Mouse (Mus musculus): ENCODE measurements around the gene Cers3.

Gene Cers3

DNA sequence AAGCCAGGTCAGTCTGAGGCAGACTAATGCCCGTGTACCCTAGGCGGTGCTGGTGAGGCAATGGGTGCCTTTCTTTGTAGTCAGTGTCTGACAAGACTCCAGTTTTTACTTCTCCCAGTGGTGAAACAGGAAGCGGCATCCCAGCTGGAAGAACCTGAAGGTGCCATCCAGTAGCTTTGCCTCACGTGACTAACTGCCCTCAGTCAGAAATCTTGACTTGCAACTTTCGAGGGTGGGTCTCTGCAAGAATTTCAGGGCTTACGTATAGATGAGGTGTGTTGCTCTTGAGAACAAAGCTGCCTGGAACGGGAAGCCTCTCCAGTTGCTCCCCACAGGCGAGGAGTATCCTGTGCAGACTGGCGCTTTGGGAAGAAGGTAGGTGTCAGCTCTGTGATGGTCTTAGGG lies at the start of gene Cers3:
Cers3 (plus strand) TSS at position 128 of the 405 bp plus-strand sequence.
- peak in 1 of 2 experiments; percentile 29 for DNase-seq

DNA sequence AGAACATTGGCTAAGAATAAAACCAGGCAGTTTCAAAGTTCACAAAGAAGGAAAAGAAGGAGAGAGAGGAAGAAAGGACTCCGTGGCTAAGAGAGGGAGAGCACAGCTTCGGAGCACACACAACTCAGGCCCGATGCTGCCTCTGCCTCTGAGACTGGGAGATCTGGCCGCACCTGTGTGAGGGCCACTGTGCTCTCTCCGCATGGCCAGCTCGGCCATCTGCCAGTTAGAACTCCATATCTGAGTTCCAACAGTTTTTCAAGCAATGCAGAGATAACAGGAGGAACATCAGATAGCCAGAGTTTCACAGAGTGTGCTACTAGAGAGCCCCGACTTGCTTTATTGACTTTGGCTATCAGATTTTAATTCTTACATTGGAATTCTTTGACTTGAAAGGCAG lies 48.8 kb upstream of the Cers3 start:
- no peak for DNase-seq

DNA sequence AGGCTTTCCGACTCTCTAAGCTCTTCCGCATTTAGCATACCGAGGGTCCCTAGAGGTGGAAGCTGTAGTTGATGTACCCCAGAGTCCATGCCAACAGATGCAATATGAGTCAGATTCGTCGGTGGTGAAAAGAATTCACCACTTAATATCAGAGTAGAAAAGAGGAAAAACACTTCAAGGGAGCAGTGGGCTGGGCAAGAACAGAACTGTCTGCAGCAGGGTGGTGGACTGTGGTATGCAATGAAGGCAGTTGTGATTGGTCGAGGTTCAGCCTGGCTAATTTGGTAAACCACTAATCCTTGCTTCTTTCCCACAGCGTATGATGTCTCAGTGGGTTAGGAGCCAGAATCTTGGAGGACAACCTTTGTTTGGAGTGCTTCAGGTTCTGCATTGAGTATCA lies 40.6 kb upstream of the Cers3 start:
- DNase-seq, result no peak

DNA sequence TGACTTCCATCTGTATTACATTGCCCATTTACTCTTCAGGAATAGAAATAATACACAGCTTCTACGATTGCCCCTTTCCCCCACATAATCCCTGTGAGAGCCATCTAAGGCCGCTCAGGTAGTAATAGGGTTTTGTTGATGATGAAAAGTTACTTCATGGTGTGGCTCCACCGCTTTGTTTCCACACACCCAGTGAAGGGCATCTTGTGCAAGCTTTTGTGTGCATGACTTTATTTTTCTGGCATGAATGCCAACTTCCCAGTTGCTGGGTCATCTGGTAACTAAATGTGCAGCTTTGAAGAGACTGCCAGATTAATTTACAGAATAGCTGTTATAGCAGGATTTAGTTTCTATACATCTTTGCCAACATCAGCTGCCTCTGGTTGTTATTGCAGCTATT lies 38.7 kb upstream of the Cers3 start:
- peak in 1 of 2 experiments; percentile 23 for DNase-seq

DNA sequence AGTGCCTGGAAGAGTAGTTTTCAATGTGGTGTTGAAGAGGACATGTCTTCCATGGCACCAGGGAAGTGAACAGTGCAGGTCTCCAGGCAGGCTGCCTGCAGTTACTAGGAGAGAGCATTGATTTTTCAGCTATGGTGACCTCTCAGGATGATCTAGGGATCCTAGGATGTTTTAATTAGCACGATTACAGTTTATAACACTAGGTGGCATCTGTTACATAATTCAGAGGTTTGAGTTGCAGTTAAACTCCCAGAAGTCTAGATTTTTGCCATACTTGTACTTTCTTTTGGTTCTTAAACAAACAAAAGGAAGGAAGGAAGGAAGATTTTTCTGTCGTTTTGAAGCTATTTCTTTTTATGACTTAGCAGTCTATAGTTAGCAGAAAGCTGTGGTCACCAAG lies 32.1 kb upstream of the Cers3 start:
- DNase-seq, result no peak

DNA sequence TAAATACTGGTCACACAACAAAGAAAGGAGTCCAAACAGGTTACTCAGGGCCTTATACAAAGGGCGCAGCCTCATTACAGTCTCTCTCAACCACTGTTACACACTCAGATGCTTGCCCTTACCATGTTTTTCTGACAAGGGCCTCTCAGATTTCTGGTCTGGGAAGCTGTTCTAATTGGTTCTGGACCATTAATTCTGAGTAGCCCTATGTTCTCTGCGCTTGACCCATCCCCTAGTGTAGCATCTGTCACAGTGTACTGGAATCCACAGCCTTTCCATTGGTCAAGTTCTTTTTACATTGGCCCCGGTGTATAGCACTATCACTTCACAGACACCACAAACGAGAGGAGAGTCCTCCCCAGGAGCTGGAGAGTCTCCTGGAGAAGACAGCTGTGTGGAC lies 18.8 kb upstream of the Cers3 start:
- no peak for DNase-seq

DNA sequence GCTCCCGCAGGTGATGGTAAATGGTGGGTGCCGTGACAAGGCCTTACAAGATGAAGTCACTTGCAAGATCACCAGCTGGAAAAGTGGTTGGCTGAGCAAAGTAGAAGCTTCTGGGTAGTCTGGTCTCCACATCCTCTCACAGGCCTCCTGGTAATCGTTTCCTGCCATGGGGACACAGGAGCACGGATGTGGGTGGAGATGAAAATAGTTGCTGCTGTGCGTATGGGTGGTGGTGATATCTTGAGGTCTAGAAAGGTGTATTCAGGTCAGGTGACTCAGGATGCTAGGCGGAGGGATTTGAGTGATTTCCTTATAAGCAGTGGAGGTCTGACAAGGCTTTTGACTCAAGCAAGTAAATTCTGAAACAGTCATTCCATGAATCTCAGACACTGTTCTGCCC lies 18.4 kb upstream of the Cers3 start:
- DNase-seq, result no peak

DNA sequence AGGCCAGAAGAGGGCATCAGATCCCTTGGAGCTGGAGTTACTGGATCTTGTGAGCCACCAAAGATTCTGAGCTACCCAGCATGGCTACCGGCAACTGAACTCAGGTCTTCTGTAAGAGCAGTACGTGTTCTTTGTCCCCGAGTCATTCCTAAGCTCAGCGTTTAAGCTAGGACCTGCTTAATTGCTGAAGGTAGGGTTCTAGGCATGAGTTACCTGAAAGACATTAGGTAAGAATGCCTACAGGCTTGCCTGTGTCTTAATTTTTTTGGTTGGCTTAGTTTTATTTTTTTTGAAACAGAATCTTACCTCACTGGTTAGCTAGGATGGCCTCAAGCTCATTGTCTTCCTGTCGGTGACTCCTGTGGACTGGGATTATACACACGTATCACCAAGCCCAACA lies 15.2 kb upstream of the Cers3 start:
- DNase-seq, result no peak

DNA sequence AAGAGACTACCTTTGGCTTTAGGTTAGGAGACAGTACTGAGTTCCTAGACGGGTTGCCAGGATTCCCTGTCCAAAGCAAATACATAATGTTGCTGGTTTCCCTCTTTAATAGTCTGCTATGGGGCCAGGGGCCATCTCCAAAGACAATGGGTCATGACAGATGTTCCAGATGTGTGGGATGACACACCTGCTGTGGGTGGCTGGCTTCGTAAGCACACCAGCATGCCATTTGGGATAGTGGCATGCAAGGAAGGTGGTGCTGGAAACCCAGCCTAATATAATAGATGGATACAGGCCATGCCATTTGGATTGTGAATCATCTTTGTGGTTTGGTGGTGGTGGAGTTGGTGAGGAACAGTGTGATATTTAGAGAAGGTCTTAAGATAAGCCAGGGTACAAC lies 14.1 kb upstream of the Cers3 start:
- DNase-seq, result no peak

DNA sequence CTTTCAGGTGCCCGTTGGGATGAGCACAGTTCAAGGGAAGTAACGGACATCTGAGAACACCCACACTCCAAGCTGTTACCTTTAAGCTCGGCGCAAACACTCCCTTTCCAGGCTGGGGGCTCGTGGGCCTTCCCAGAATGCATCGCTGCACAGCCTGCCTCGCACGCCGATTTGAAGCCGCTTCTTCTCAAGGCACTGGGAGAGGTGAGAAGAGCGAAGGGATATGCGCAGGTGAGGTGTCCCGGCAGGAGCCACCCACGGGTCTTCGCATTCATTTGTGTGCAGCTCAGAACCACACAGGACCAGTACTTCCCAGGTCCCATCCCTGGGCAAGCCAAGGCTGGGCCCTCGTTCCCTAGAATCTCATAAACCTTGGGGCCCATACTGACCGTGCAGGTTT lies 9.9 kb upstream of the Cers3 start:
- DNase-seq, result no peak

DNA sequence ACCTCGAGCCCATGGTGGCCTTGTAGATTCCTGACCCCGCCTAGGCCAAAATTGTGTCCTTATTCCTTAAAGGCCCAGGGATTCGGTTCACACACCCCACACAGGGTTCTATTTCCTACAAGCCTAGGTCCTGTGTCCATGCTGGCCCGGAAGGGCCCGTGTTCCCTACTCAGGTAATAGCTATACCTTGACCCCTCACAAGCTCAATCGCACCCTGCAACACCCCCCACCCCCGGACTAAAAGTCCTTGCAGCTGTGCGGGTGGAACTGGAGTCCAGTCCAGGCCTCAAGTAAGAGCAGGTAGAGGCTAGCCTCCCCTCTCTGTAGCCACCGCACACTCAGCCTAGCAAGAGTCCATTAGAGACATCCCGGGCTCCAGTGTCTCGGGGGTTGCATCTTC lies 9.4 kb upstream of the Cers3 start:
- no peak for DNase-seq

DNA sequence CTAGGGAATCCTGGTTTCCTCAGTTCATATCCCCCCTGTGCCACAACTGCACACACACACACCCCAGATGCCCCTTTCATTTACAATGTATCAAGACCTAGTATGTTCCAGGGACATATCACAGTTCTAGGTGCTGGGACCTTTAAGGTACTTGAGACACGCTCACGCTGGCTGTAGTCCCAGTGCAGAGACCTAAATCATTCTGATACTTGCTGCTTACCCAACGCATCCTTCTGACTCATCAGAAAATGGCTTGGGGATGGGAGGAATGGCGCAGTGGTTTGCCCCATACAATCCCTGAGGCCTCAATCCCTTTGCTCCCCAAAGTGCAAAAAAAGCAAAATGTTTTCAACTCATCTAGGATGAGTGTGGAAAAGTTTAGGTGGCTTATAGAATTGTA lies 8.8 kb upstream of the Cers3 start:
- no peak for DNase-seq

DNA sequence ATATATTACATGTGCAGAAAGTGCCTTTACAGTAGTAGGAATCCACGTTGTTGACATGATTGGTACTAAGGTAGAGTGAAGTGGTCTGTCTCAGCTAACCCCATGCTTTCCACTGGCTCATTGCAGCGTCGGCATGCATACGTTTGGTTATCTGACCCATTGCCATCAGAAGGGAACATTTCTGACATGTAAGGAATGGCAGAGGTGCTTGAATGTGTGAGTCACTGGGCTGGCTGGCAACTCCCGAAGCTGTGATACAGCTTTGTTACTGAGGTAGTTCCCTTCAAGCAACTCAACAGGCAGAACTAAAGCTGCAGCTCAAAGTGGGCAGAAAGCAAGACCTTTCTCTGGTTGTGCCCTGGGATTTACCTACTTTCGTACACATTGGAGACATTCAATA lies 8.3 kb upstream of the Cers3 start:
- peak in 1 of 2 experiments; percentile 45 for DNase-seq

DNA sequence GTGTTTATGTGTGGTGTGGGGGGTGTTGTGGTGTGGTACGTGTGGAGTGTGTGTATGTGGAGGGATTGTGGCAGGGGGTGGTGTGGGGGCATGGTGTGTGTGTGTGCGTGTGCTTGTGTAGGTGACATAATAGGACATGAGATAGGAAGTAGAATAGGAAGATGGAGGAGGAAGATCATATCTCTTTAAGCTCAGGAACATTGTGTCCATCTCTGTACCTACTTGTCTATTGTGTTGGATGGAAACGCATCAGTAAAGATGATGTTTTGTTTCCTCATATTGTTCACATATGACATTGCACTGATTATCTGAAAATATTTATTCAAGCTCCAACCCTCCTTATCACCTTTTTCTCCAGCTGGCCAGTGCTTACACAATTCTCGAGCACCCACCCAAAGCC lies 5.9 kb upstream of the Cers3 start:
- no peak for DNase-seq

DNA sequence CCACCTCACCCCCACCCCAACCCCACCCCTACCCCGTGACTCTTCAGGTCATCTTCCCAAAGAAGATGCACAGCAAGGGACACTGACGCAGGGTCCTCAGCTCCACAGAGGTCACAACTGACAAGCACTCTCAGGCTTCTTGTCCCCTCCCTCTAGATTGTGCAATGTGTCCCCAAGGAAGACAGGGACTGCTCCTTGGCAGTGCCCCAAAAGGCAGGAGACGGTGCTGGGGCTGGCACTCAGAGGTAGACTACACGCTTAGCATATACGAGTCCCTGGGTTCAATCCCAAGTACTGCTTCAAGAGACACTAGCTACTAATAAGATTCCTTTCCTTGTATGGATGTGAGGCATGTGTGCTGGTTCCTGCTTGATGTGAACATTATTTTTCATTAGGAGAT lies 2.3 kb upstream of the Cers3 start:
- no peak for DNase-seq

DNA sequence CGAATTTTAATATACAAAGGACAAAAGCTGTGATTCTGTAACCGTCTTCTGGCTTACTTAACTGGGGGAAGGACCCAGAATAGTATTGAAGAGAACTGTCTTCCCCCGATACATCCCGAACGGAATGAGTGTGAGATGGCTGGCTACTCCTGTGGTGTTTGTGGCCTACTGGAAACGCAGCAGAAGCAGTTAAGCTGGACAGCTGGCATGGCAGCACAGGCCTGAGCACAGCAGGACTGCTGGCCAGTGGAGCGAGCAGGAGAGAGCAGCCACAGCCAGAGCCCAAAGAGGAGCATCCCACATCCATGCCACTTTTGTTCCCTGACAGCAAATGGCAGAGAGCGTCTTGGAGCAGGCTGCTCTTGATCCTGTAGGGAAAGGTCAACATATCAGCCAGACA lies 1.9 kb upstream of the Cers3 start:
- DNase-seq, result no peak

DNA sequence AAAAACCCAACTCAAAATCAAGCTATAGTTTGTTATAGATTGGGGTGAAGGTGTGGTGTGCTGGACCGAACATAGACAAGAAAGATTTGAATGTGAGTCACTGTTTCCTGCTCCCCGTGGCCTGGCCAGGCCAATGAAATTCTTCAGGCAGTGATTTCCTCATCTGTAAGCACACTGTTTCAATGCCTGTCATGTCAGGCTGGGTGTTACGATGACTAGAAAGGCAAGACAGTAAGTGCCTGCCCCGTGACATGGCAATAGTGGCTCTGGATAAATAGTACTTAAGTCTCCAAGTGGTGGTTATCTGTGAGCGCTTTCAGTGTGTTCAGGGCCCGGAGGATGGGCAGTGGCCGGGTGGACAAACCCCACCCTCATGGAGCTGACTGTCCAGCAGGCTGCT lies 3.7 kb downstream of the Cers3 start:
- no peak for DNase-seq

DNA sequence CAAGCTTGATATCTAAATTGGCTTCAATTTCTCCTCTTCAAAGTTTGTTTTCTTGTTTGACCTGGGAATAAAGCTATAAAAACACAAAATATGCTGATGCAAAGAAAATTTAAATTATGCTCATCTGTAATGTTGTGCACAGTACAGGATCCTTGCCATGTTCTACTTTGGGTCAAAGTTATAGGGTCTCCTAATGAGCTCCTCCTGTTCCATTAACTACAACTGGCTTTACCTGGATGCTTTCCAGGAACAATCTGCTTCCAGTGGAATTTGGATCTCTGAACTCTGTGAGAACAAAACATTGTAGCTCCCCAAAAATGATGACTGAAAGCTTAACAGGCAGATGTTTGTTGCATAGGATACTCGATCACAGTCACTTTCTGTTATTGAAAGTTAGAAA lies 6.7 kb downstream of the Cers3 start:
- no peak for DNase-seq

DNA sequence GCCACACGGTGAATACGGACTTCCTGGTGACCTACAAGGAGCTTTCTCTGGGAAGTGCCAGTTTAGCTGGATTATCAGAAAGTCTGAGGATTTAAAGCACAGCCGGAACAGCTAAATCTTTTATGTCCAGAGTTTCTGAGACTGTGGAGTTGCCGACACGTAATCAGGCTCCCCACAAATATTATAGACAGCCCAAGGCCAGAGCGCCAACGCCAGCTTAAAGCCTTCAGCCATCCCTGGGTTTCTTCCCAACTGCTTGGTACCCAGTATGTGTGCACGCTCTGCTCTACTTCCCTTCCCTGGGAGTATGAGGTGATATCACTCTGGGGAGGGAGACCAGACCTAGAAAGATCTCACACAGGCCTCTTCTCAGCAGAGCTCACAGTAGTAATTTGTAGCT lies 10.5 kb downstream of the Cers3 start:
- DNase-seq, result no peak

DNA sequence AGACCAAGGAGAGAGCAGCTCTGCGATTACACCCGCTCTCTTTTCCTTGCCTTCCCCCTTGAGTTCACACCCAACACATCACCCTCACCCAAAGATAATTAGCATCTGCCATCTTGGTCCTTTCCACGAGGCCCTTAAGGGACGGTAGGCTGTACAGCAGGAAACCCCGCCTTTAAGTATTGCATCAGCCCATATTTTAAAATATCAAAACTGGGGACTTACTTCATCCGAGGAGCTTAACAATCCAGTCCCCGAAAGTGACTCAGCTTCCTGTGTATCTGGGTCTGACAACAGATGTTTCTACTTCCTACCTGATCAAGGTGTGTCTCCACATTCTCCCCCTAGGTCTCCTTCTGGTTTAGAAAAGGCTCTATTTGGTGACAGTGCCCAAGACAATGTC lies 12.3 kb downstream of the Cers3 start:
- DNase-seq, result no peak

DNA sequence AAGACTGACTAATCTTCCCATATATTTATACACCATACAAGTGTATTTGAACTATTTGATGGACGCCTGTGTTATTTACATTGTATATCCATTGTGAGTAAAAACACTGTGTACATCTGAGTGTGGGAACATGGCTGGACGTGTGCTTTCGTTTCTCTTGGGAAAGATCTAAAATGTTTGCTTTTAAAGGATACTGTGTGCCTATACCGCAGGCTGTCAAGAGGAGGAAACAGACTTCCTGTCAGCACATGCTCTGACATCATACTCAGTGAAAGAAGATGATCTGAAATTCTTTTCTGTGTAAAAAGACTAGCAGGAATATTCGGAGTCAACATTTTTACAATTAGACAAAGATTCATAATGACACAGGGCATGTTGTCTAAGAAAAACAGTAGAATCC lies 26.6 kb downstream of the Cers3 start:
- no peak for DNase-seq

DNA sequence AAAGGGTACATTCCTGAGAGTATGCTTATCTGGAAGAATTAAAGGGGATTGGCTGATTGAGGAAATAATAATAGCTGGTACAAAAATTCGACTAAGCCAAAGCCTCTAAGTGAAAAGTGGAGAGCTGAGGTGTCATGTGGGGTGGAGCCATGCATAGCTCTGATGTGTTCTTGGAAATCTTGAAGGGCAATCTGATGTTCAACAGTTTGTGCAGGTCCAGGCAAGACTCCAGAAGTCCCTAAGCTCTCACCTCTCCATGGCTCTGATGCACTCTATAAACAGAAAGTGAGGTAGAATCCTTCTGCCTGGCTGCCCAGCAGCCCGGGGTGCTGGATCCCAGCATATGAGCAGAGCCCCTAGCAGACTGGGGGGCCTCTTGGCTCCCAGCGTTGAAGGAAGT lies 27.4 kb downstream of the Cers3 start:
- no peak for DNase-seq

DNA sequence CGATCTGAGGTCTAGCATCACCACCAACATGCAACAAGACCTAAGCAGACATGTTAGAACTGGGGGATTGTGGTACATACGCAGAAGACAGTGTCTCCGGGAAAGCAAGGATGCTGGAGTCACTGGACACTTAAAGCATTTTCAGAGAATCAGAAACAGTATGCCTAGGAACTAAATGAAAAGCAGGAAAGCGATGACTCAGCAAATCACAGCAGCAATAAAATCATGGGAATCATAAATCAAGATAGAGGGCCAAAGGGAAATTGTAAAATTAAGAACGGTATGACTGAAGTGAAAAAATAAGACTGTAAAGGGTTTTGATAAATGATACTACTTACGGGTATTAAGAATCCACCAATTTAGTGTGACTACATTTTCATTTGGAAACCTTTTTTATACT lies 27.9 kb downstream of the Cers3 start:
- DNase-seq, result no peak

DNA sequence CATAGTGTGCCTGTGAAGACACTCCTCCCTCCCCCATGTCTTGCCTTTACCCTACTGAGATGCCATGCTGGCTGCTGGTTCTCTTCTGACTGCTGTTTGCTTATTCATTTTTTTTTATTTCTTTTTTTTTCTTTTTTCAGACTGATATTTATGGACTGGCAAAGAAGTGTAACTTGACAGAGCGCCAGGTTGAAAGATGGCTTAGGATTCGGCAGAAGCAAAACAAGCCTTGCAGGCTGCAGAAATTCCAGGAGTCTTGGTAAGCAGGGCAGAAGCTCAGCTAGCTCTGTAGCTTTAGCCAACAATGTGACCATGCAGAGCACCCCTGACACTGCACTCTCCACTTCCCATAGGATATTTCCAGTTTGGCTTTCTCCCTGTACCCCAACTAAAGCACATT lies 36.1 kb downstream of the Cers3 start:
- peak in 1 of 2 experiments; percentile 22 for DNase-seq

DNA sequence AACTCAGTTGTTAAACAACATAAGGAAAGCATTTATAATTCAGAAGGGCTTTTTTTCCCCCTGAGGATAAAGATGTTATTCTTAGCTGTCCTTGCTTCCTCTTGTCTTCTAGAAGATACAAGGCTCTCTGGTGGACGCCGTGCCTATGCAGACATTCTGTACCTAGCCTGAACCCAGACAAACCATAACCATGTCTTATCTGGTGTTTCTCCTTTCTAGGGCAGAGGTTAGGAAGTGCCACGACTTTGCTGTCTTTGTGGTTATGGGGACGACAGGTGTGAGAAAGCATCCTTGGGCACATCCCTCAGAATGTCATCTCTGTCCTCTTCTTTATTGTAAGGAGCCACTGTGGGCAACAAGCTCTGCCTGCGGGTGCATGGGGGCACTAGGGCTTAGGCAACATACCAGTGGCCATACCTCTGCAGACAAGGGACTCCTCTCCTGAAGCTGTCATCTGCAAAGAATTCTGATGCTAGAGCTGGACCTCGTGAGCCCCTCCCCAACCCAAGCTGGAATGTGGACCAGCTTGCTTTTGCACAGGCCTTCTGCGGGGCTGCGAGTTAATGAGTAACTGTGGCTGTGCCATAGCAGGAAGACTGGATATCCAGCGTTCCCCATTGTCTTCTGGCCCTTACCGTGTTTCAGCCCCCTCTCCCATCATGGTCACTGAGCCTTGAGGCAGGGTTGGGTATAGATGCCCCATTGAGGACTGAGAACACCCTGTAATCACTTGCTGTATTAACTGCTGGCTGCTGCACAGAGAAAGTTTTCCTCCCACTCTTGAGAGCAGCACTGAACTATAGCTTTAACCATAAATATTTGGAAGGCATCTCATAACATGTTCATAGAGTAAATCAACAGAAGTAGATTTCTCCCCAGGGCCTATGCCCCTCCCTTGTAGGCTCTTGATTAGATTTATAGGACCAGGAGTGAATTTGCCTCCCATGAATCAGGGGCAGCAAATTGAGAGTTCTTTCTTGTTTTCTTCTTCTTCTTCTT lies 36.9 kb downstream of the Cers3 start:
- DNase-seq, result peak; percentile 50 to 75
